Mouse (Mus musculus): ENCODE measurements around the gene Atad5.
"Not testable (repeated sequence)": the region's sequence is repeated elsewhere in the genome, so short reads cannot be mapped to it uniquely, and the experiment has no call there.

Atad5 gene

GRCm38 (mm10) chr11:80081786-80082319 is 7.3 kb upstream of the Atad5 start:
- no peak for DNase-seq (ENCODE audit: low spot score)

GRCm38 (mm10) chr11:80085356-80086055 is 3.7 kb upstream of the Atad5 start:
- DNase-seq (ENCODE audit: low spot score): no peak

GRCm38 (mm10) chr11:80086844-80087243 is 2.4 kb upstream of the Atad5 start:
- peak; percentile 92 for DNase-seq (ENCODE audit: low spot score)

GRCm38 (mm10) chr11:80089817-80090214 is 616 bp downstream of the Atad5 start:
- no peak for DNase-seq (ENCODE audit: low spot score)

- DNase-seq (ENCODE audit: low spot score): no peak
Measured at GRCm38 (mm10) chr11:80090555-80091164, 1.5 kb downstream of the Atad5 start.

GRCm38 (mm10) chr11:80098444-80099056 is 9.3 kb downstream of the Atad5 start:
- DNase-seq (ENCODE audit: low spot score): no peak

- DNase-seq (ENCODE audit: low spot score): no peak
Measured at GRCm38 (mm10) chr11:80101298-80101697, 12.1 kb downstream of the Atad5 start.

GRCm38 (mm10) chr11:80104407-80104806 is 15.2 kb downstream of the Atad5 start:
- no peak for DNase-seq (ENCODE audit: low spot score)

GRCm38 (mm10) chr11:80116411-80116810 is 27.2 kb downstream of the Atad5 start:
- DNase-seq (ENCODE audit: low spot score): peak; percentile 15

GRCm38 (mm10) chr11:80132050-80132449 is 42.9 kb downstream of the Atad5 start:
- no peak for DNase-seq (ENCODE audit: low spot score)

GRCm38 (mm10) chr11:80134744-80135143 is 45.5 kb downstream of the Atad5 start:
- DNase-seq (ENCODE audit: low spot score): no peak

GRCm38 (mm10) chr11:80135954-80136683 is 46.9 kb downstream of the Atad5 start:
- DNase-seq (ENCODE audit: low spot score): no peak

- DNase-seq (ENCODE audit: low spot score): no peak
Measured at GRCm38 (mm10) chr11:80136786-80137185, 47.6 kb downstream of the Atad5 start.

GRCm38 (mm10) chr11:80137773-80138172 is 48.6 kb downstream of the Atad5 start:
- no peak for DNase-seq (ENCODE audit: low spot score)

- peak; percentile 92 for DNase-seq (ENCODE audit: low spot score)
Measured at GRCm38 (mm10) chr11:80141825-80142521, 52.8 kb downstream of the Atad5 start, which contains the start of gene Tefm. Tefm (minus strand) TSS chr11:80142175.

GRCm38 (mm10) chr11:80142872-80143271 is 53.7 kb downstream of the Atad5 start:
- DNase-seq (ENCODE audit: low spot score): no peak

- no peak for DNase-seq (ENCODE audit: low spot score)
Measured at GRCm38 (mm10) chr11:80145787-80146275, 56.6 kb downstream of the Atad5 start.

- DNase-seq (ENCODE audit: low spot score): peak; percentile 39
Measured at GRCm38 (mm10) chr11:80147748-80148147, 58.5 kb downstream of the Atad5 start.

- peak; percentile 76 for DNase-seq (ENCODE audit: low spot score)
Measured at GRCm38 (mm10) chr11:80148313-80148712, 59.1 kb downstream of the Atad5 start.

GRCm38 (mm10) chr11:80148974-80149373 is 59.8 kb downstream of the Atad5 start:
- DNase-seq (ENCODE audit: low spot score): not testable (repeated sequence)

GRCm38 (mm10) chr11:80149412-80150023 is 60.3 kb downstream of the Atad5 start:
- no peak for DNase-seq (ENCODE audit: low spot score)

All from adipocyte (in vitro differentiated cells).